Mouse (Mus musculus) ES-CJ7 (cell line): Measurements from ENCODE around the gene Prr15l.

Experiments used
- DNase-seq: peaks from one replicate; pipeline ENCODE4 v3.0.0; 2011; ENCODE audit warnings: low read depth, low spot score

Gene Prr15l

DNA sequence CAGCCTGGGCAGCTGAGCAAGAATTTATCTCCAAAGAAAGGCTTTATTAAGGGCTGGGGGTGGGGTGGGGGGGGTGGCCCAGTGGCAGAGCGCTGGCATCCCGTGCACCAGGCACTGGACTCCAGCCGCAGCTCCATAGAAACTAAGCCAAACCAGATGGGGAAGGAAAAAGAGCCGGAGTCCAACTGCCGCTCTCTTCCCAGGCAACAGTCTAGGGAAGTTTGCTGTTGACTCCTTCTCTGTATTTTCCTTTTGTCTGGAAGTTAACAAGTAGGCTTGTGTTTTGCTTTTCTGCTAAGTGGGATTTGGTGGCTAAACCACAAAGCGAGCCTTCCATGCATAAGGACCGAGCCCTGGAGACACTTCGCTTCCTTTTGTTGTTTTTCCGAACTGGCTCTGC is 18.6 kb downstream of the Prr15l start:
- no peak for DNase-seq

DNA sequence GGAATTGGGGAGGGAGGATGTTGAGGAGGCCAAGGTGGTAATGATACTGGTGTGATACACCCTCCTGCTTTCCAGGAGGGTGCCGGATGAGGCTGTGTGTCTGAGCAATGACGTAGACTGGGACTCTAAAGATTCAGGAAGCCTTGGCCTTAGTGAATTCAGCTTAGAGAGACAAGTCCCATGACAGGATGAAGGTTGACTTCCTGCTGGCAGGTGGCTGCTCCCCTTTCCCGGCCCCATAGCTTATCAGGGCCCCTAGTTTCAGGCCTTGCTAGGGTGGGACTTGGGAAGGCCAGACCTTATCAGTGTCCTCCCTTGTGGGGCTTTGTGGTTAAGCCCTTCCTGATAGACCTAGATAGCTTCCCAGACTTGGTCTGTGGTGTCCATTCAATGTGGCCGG is 19.9 kb downstream of the Prr15l start:
- no peak for DNase-seq

DNA sequence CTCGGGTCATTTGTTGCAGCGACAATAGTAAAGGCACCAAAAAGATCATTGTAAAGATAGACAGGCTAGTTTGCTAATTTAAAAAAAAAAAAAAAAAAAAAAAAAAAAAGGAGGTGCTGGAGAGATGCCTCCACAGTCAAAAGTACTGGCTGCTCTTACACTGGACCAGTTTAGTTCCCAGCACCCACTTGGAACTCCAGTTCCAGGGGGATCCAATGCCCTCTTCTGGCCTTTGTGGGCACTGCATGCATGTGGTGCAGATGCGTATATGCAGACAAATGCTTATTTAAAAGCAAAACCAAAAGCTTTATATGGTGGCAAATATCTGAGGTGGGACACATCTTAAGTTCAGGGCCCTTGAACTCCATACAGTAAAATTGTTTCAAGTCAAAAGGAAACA is 22.9 kb downstream of the Prr15l start:
- peak; percentile 76 for DNase-seq

DNA sequence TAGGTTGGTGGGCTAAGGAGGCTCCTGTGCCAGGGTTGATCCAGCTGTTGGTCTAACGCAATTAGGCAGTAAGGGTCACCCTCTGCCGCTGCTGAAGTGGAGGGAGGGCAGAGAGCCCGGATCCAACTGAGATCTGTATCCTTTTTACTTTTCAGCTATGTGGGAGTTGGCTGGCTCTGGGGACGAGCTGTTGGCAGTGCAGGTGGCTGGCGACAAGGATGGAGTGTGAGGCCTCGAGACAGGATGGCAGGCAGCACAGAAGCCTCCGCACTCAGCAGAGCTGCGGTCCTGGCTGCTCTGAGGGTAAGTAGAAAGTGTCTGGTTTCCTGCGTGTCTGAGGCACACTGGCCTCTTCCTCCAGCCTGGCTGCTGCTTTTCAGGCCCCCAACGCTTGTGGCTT is 24.5 kb downstream of the Prr15l start:
- DNase-seq: no peak

DNA sequence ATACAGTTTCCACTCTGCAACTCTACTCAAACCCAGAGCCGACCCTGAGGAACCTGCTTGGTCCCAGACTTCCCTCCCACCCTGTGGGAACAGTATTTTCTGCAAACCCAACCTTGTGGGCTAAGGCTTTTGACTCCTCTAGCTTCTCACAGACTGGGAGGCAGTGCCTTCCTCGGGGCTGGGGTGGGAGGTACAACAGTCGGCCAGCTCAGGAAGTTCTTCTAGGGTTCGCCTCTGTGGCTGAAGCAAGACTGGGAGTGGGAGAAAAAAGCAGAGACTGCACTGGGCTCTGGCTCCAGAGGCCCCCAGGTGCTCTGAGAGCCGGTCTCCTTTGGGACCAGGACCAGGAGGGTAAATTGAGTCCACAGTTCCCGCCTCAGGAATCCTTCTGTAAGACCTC is 25.0 kb downstream of the Prr15l start:
- no peak for DNase-seq

DNA sequence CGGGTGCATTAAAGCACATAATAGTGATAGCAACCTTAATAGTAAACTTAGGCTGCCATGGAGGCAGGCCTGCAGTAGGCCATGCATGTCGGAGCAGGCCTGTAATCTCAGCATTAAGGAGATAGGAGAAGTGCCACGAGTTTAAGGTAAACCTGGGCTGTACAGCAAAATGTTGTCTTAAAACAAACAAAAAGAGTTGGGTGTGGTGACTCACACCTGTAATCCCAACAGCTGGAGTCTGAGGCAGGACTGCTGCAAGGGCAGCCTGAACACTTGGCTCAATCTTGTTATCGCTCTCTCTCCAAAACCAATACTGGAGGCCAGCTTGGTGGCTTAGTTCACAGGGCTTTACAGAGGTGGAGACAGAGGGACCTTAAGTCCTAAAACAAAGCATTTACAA is 27.2 kb downstream of the Prr15l start:
- DNase-seq: no peak

DNA sequence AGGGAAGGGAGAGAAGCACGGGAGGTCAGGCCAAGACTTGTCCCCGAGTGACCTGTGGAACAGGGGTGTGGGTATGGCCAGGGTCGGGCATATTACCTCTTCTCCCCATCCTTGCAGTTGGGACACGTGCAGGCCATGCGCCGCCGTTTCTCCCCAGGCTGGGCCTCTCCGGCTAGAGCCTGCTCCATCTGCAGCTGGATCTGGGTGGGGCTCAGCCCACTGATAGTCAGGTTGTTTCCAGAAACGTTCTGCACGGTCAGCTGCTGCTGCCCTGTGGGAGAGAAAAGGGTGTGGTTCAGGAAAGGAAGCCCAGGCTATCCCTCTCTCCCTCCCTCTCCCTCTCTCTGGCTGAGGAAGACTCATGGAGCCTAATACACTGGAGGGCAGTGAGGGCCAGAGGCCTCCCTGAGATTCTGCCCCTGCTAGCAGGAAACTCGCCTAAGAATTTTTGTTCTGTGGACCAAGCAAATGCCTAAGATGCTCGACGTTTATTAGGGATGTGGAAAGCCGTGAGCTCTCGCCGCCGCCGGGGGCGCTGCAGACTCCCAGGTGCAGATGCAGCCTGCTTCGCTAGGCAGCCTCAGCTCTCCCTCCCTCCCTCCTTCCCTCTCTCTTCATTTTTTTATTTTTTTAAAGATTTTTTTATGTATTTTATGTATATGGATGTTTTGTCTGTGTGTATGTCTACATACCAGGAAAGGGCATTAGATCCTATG is 28.3 kb downstream of the Prr15l start:
- peak; percentile 87 for DNase-seq

DNA sequence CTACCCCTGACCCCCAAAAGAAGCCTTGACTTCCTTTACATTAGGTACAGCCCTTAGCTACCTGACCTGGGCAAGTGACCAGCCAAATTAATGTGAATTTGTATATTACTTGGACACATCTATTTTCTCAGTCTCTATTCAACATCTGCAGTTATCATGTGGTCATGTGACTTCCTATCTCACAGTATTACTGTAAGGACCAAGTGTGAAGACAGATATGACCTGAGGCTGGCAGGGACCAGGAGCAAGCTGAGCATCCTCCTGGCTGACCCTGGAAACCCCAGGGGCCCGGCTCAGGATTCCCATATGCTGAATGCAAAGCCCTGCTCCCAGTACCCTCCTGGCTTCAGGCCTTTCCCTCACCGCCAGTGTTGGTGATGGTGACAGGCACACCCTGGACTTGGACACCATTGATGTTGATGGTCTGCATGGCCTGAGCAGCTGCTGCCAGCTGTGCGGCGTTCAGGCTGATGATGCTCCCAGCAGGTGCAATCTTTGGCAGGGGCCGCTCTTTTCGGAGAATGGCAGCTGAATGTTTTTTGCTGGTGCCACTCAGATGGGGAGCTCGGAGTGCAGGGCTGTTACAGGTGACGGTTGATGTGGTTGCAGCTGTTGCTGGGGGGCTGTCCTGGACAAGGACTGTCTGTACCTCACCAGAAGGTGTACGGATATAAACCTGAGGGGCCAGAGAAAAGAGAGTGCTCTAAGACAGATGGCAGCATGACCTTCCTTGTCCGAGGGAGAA is 29.3 kb downstream of the Prr15l start:
- DNase-seq: no peak

DNA sequence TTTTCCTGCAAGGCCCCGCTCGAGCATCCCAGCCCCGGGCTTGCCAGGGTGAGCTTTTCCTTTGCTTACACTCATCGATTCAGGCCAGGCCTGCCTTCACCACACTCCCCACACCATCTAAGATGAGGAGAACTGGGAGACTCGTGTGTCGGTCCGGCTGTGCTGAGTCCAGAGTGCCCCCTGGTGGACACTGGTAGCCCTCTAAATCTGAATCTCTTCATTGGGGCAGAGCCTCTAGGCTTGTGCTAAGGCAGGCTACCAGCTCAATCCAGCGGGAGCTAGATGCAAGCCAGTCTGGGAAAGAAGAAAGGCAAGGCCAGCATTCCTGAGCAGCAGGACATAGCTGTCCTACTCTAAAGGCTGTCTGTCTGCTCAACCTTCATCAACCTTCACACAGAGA is 35.7 kb downstream of the Prr15l start:
- peak; percentile 98 for DNase-seq

DNA sequence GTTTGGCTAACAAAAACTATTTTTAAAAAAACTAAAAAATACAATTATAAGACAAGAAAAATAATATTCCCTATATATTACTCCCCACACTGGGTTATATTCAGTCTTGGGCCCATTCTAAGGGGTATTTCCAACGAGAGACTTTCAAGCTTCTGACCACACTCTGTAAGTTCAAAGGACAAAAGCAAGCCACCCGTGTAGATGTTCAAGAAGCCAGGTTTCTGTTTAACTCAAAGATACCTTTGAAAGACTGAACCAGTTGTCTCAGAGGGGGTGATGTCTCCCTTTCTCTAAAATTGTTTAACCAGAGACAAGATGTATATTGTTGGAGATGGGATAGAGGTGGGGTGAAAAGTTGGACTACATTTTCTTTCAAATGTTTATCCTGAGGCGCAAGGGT is 38.3 kb downstream of the Prr15l start:
- no peak for DNase-seq

DNA sequence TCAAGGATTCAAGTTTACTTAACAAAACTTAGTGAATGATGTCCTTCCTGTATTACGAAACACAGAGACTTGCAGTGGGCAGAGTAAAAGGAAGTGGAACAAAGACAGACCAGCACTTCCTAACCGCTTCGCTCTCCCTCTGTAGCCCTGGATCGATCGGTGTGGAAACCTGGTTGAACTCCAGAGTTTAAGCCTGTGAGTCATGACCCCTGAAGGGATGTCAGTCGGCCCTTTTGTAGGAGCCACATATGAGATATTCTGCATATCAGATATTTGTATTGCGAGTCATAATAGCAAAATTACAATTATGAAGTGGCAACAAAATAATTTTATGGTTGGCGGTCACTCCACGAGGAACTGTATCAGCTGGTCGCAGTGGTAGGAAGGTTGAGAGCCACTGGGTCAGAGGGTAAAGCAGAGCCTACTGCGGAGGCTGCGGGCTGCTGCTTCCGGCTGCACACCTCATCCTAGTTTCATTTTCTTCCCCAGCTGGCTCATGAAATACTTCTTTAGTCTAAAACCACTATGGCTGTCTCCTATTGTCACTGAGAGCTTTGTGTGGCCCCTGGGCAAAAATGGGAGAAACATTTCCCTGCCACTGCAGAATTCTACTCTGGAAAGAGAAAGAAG is 39.1 kb downstream of the Prr15l start:
- DNase-seq: no peak

DNA sequence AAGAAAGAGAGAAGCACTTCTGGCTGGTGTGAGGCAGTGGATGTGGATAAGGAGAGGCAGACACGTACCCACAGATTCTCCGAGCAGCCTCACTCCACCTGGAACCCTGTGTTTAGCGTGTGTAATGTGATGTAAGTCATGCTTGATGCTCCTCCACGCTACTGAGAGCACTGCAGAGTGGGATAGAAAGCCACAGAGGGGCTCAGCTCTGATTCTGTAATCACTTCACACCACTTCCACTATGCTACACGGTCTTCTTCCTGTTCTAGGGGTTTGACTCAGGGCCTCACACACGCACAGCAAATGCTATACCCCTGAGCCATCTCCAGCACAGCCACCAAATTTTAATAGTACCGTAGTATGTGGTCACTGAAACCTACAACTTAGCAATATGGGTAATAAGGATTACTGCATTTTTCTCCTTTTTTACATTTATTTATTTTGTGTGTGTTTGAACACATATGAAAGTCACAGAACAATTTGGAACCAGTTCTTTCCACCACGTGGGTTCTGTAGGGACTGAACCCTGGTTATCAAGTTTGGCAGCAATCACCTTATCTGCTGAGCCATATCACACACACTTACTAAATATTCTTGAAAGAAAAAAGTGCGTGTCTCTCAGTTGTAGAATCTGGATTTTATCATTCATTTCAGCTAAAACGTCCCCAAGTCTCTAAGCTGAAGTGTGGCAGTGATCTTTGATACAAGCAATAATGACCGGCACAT is 39.8 kb downstream of the Prr15l start:
- DNase-seq: no peak

DNA sequence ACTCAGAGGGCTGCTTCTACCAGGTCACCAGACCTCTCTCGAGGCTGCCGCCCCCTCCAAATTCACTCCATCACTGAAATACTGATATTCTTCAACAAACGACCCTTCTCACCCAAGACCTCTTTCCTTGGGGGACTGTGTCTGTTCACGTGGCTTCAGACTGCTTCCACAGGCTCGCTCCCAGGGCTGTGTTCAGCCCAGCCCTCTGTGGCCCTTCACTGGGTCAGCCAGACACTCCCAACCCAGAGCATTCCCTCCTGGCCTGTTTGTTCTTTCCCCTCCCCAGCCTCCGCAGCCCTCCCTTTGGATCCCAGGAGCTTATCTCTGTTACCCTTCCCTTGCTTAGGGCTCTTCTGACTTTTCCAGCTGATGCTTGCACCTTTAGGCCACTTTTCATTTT is 40.6 kb downstream of the Prr15l start:
- DNase-seq: no peak

DNA sequence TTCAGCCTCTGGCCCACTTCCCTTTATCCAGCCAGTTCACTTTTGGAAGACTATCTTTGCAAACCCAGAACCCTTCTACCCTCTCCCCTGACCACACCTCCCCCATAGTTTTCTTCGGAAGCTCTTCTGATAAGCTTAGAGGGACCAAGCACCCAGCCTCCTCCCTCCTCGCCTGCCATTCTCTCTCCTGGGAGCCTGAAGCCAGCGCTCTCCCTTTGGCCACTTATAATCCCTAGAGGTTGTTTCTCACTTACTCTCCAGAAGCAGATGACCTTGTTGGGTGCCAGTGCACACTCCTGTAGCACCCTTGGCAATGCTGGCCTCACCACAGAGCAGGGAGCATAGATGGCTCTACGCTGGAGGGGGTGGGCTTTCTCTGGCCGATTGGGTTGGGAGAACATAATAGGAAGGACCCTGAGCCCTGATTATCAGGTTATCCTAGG is 41.4 kb downstream of the Prr15l start:
- DNase-seq: no peak

DNA sequence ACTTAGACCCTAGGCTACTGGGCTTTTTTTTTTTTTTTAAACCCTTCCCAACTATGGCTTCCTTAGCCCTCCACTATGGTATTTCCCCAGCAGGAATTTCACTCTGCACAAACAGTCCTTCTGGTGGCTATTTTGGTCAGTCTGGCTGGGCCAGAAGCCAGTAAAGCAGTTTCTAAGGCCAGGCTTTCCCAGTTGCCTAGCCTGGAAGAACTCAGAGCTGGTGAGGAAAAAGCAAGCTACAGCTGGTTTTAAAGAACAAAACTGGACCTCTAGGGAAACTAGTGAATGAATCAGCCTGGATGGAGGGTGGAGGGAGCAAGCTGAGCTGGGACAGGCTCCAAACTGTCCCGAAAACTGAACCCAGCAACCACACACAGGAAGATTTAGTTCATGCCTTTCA is 41.8 kb downstream of the Prr15l start:
- DNase-seq: no peak

DNA sequence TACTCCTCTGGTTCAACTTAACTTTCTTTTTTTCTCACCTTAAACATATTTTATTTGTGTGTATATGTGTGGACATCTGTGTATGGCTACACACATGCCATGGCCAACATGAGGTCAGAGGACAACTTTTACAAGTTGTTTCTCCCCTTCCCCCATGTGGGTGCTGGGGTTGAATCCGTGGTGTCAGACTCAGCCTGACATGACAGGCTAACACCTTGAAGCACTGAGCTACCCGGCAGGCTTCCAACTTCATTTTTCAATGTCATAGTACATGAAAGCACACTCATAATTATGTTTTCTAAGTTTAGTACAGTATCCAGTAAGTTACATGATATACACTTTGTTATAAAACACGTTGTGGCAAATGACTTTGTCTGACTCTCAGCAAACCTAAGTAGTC is 42.4 kb downstream of the Prr15l start:
- DNase-seq: no peak

DNA sequence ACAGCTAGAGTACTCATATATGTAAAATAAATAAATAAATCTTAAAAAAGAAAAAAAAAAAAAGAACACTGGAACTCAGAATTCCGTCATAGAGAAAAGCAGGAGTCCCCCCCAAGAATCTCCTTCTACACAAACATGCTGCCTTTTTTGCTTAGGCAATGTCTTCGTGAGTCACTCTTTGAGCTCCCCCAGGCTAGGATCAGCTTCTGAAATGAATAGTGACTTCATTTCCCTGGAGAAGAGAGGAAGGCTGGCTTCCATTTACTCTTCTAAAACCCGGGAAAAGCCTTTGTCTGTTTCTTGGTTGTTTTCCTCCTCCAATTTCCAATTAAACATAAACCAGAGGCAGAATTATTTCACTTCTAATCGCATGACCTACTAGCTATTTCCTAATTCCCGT is 45.0 kb downstream of the Prr15l start:
- no peak for DNase-seq

DNA sequence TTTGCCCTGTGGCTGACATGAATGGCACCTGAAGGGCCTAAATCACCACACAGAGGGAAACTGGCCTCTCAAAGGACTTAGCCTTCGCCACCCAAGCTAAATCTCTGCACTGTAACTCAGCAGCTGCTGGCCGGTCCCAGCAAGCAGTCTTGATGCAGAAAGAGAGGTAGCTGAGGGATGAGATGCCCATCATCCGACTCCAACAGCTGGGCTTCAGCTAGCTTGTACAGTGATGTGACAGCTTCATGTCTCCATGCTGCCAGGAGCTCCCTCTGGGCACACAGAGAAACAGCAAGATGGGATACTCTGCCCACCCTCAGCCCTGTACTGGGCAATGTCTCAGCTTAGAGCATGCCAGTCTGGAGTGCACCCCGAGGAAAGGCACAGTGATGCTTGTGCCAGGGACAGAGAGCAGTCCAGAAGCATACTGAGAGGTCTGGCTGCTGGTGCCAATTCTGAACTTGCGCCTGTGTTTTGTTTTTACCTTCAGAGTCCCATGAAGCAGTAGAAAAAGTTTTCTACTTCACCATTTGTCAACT is 45.6 kb downstream of the Prr15l start:
- DNase-seq: no peak

DNA sequence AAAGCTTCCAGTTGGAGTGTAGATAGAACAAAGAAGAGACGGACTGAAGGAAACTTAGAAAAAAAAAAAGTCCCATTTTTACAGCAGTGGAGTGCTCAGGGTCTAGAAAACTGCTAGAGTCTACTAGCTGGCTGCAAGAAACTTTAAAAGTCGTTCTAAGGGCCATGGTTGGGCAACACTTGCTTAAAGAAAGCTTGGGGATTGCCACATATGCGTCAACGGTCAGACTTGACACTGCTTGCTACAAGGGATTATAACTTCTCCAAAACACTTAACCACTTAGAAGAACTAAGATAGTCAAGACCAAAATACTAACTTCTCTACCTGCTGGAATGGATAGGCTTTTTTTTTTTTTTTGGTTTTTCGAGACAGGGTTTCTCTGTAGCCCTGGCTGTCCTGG is 46.9 kb downstream of the Prr15l start:
- no peak for DNase-seq

DNA sequence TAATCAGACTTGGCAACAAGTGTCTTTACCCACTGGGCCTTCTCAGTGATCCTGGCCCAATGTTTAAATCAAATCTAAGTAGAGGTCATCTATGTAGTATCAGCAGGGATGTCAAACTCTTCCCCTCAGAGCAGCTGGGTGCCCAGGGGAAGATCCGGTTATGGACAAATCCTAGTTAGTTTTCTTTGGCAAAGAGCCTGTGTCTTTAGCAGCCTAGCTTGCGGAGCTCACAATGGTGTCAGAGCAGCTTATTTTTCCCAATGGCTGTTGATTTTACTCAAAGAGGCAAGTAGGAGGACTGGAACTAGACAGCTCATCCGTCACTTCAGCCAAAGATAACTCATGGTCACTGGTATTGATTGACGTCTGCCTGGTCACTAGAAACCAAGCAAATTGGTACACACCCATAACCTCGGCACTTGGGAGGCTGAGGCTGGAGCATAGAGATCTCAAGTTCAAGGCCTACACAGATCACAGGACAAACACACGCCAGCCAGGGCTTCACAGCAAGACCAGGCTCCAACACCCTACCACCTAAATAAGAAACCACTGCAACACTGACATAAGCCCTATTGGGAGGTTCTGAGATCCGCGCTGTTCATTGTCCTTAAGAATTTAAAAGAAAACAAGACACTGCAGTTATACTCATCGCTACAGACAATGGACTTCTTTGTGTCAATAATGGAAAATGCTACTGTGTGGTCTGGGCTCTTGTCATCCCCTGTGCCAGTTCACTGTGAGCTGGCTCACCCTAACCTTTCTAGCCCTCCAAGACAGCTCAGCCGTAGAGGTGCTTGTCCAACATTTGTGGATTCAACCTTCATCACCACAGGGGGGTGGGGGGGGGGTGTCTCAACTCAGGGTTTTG is 47.8 kb downstream of the Prr15l start:
- peak; percentile 57 for DNase-seq

DNA sequence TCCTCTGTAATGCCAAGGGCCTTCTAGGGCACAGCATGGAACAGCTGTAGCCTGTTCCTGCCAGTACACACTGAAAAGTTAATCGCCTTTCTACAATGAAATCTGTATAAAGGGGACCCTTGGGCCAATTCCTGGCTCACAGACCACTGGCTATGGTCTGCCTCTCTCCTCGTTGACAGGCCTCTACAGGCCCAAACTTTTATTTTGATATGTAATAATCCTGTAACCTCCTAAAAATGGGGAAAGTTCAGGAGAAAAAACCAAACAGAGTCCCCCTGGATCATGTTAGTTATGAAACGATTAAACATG is 48.4 kb downstream of the Prr15l start:
- DNase-seq: no peak
